Mouse (Mus musculus) limb, embryonic 13.5 days (tissue): ENCODE measurements around the gene Alox8. TPM values are rescaled to one million over a fixed set of nuclear protein-coding genes. Genes with fewer than 3 reads are reported as not detected.

Source experiments
- ATAC-seq: fragments of 200-750 bp; cut with Nextera tagmentation; 2 replicates; pipeline ENCODE4 v1.8.0; 2017; ENCODE audit warnings: low read depth, moderate number of reproducible peaks, moderate TSS enrichment; ENCODE audit not compliant: low FRiP score
- H3K27ac ChIP-seq: fragments of 300-500 bp; sonication (generic); 2 replicates; pipeline ENCODE4 v1.5.1; 2015; ENCODE audit warnings: inconsistent platforms, mild to moderate bottlenecking, moderate library complexity
- H3K27me3 ChIP-seq: fragments of 300-500 bp; sonication (generic); 2 replicates; pipeline ENCODE4 v1.6.1; 2015; ENCODE audit warnings: mild to moderate bottlenecking, inconsistent platforms
- H3K36me3 ChIP-seq: fragments of 300-500 bp; sonication (generic); 2 replicates; pipeline ENCODE4 v1.6.1; 2015; ENCODE audit warnings: inconsistent platforms, mild to moderate bottlenecking, moderate library complexity
- H3K4me1 ChIP-seq: fragments of 300-500 bp; sonication (generic); 2 replicates; pipeline ENCODE4 v1.6.1; 2015; ENCODE audit warnings: inconsistent platforms
- H3K4me2 ChIP-seq: fragments of 300-500 bp; sonication (generic); replicated peaks from 2 replicates; pipeline ENCODE4 v1.6.1; 2015; ENCODE audit warnings: inconsistent platforms, mild to moderate bottlenecking, moderate library complexity
- H3K4me3 ChIP-seq: fragments of 300-500 bp; sonication (generic); 2 replicates; pipeline ENCODE4 v1.5.1; 2015; ENCODE audit warnings: moderate library complexity, mild to moderate bottlenecking, inconsistent platforms
- H3K9ac ChIP-seq: fragments of 300-500 bp; sonication (generic); 2 replicates; pipeline ENCODE4 v1.6.1; 2015; ENCODE audit warnings: mild to moderate bottlenecking, inconsistent platforms
- H3K9me3 ChIP-seq: fragments of 300-500 bp; sonication (generic); 2 replicates; pipeline ENCODE4 v1.6.1; 2016; ENCODE audit warnings: inconsistent platforms
- WGBS: fragments of 180-500 bp; shearing (Covaris S2); methylation state at CpG from one replicate; pipeline ENCODE4 v1.1.7; 2015; 5-methylcytosine and 5-hydroxymethylcytosine counted together
- polyA plus RNA-seq: library from polyadenylated mRNA; unstranded; fragments of >200 nt; fragmentation: Nextera tagmentation; extraction: Ambion mirVana; gene quantifications from 2 replicates; pipeline ENCODE4 v1.2.1, GENCODE M21; 2015

The Alox8 gene
- polyA plus RNA-seq, 1 experiment from 2014 or later = 0.08 TPM

DNA sequence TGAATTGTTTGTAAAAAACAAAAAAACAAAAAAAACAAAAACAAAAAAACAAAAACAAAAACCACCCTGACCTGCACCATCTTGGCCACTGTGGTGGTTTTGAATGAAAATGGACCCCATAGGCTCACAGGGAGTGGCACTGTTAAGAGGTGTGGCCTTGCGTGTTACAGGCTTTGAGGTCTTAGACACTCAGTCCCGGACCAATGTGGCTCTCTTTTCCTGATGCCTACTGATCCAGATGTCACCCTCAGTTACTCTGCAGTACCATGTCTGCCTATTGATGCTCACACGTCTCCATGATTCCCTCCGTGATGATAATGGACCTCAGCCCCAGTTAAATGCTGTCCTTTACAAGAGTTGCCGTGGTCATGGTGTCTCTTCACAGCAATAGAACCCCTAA, 19.8 kb upstream of the Alox8 start:
- Histone ChIP-seq H3K9ac (no peak overlapping the region), H3K4me1 (no peaks in the 10 kb centered on the region), H3K36me3 (no peaks in the 10 kb centered on the region), H3K27ac (no peak overlapping the region), H3K4me3 (no peak overlapping the region), H3K27me3 (no peaks in the 10 kb centered on the region), H3K9me3 (no peaks in the 10 kb centered on the region), H3K4me2 (no peak overlapping the region)
- no peak for ATAC-seq
- 88% methylated on average over 5 of the region's 5 CpGs for WGBS

- H3K4me2 ChIP-seq = peak overlapping the region; percentile 47
These were observed 13.8 kb upstream of the Alox8 start for GRCm38 (mm10) chr11:69211431-69211830.

GRCm38 (mm10) chr11:69202469-69203230, 5.0 kb upstream of the Alox8 start:
- Histone ChIP-seq H3K27ac (no peak overlapping the region), H3K9me3 (no peaks in the 10 kb centered on the region), H3K4me3 (no peak overlapping the region), H3K36me3 (no peaks in the 10 kb centered on the region), H3K4me2 (no peak overlapping the region), H3K27me3 (peaks cover 18% of the 10 kb centered on the region), H3K4me1 (peaks cover 3% of the 10 kb centered on the region; the same call in 1 of the 2 replicates), H3K9ac (no peak overlapping the region)
- WGBS = 81% methylated on average over 13 of the region's 13 CpGs
- no peak for ATAC-seq

More at GRCm38 (mm10) chr11:69211431-69211830, 13.8 kb upstream of the Alox8 start:
- no peak for ATAC-seq
- no peaks in the 10 kb centered on the region for H3K9me3 ChIP-seq
- H3K4me3 ChIP-seq = peak overlapping the region; percentile 29
- H3K4me1 ChIP-seq = no peaks in the 10 kb centered on the region
- no peak overlapping the region for H3K27ac ChIP-seq
- no peak overlapping the region for H3K9ac ChIP-seq
- H3K36me3 ChIP-seq = no peaks in the 10 kb centered on the region
- WGBS = 28% methylated on average over 2 of the region's 2 CpGs
- H3K27me3 ChIP-seq = 0 out of 2 replicates have a peak, but pooled peaks cover 4% of the 10 kb centered on the region

- peaks cover 41% of the 10 kb centered on the region for H3K27me3 ChIP-seq
- no peaks in the 10 kb centered on the region for H3K9me3 ChIP-seq
- no peaks in the 10 kb centered on the region for H3K36me3 ChIP-seq
- no peak overlapping the region for H3K9ac ChIP-seq
- WGBS = 41% methylated on average over 6 of the region's 6 CpGs
- no peak for ATAC-seq
- H3K4me1 ChIP-seq = peaks cover 12% of the 10 kb centered on the region
- no peak overlapping the region for H3K4me3 ChIP-seq
- H3K27ac ChIP-seq = no peak overlapping the region
- H3K4me2 ChIP-seq = no peak overlapping the region
These were observed 2.6 kb upstream of the Alox8 start for GRCm38 (mm10) chr11:69200231-69200630.

DNA sequence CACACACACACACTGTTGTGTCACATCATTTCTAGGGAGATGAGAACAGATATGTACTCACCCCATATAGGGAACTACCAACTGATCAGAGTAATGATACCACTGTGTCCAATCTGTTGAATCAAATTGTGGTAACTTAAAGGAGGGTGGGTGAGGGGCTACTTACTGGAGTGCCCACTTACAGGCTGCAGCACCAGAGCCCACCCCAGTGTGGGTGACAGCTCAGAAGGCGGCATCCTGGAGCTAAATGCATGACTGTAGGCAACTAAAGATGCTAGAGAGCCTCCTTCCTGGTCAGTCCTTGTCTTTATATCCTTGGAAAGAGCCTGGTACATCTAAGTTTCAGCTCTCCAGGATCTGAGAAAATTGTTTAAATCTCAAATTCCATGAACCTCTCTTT, 1.6 kb upstream of the Alox8 start:
- no peak overlapping the region for H3K9ac ChIP-seq
- H3K36me3 ChIP-seq = no peaks in the 10 kb centered on the region
- no peak overlapping the region for H3K4me2 ChIP-seq
- peaks cover 12% of the 10 kb centered on the region for H3K4me1 ChIP-seq
- 81% methylated on average over 1 of the region's 1 CpGs for WGBS
- no peak for ATAC-seq
- no peaks in the 10 kb centered on the region for H3K9me3 ChIP-seq
- no peak overlapping the region for H3K27ac ChIP-seq
- H3K4me3 ChIP-seq = no peak overlapping the region
- H3K27me3 ChIP-seq = peaks cover 47% of the 10 kb centered on the region

DNA sequence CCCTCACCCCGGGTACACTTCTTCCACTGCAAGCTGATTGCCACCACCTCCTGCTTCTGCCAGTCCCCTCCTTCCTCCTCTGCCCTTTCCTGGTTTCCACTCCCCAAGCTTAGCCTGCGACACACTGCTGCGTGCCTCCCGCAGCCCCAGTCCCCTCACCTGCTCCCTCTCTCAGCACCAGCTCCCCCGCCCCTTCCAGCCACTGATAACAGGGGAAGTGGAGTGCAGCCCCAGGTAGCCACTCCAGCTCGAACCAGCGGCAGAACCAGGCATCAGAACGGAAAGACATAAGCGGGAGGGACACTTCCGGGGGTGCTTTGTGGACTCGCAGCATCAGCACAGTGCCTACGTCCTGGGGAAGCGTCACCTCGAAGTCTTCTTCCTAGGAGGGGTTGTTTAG, 449 bp downstream of the Alox8 start:
- Histone ChIP-seq H3K27ac (no peak overlapping the region), H3K27me3 (peaks cover 58% of the 10 kb centered on the region), H3K4me2 (peak overlapping the region; percentile 58), H3K9ac (peak overlapping the region; percentile 31), H3K36me3 (no peaks in the 10 kb centered on the region), H3K9me3 (no peaks in the 10 kb centered on the region), H3K4me1 (peaks cover 12% of the 10 kb centered on the region), H3K4me3 (peak overlapping the region; percentile 29)
- WGBS = 1% methylated on average over 14 of the region's 14 CpGs
- ATAC-seq = no peak

DNA sequence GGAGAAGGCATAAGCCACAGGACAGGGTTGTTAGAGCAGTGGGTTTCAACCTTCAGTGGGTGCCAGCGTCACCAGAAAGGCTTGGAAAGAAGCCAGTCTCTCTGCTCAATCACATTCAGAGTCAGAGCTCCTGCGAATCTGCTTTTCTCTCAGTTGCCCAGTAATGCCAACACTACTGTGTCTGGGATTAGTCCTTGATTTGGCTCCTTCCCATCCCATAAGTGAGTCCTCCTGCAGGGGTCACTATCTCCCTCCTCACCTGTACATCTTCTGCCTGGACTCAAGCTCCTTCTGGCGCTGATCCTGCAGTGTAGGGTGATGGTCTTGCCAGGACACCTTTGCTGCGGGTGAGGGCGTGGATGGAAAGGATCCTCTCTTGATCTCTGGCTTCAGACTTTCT, 877 bp downstream of the Alox8 start:
- Histone ChIP-seq H3K4me1 (peaks cover 12% of the 10 kb centered on the region), H3K9ac (peak overlapping the region; percentile 31; the same call in 1 of the 2 replicates), H3K9me3 (no peaks in the 10 kb centered on the region), H3K27ac (no peak overlapping the region), H3K4me3 (peak overlapping the region; percentile 29), H3K36me3 (no peaks in the 10 kb centered on the region), H3K4me2 (peak overlapping the region; percentile 58), H3K27me3 (peaks cover 58% of the 10 kb centered on the region)
- WGBS = 11% methylated on average over 5 of the region's 5 CpGs
- ATAC-seq = no peak

- Histone ChIP-seq H3K9me3 (no peaks in the 10 kb centered on the region), H3K27me3 (peaks cover 41% of the 10 kb centered on the region), H3K9ac (no peak overlapping the region), H3K36me3 (no peaks in the 10 kb centered on the region), H3K4me1 (peaks cover 11% of the 10 kb centered on the region), H3K4me2 (no peak overlapping the region), H3K27ac (no peak overlapping the region), H3K4me3 (no peak overlapping the region)
- no peak for ATAC-seq
- WGBS = 2% methylated on average over 1 of the region's 1 CpGs
These were observed 4.8 kb downstream of the Alox8 start for GRCm38 (mm10) chr11:69192840-69193239.

DNA sequence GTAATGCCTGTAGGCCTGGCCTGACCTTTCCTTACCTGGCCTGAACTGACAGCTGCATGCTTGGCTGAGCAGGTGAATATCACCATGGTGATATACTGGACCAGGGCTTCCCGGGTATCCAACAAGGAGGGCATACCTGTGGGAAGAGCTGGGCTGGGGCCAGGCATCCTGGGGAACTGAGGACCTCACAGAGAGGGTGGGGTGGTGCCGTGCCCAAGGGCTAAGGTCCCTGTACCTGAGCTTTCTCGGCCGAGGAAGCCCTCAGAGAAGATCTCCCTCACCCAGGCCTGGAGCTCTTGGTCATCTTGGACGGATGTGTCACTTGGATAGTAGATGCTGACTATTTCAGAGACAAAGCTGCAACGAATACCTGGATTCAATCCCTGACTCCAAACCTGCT, 11.7 kb downstream of the Alox8 start:
- no peak for ATAC-seq
- no peaks in the 10 kb centered on the region for H3K9me3 ChIP-seq
- H3K9ac ChIP-seq = no peak overlapping the region
- no peak overlapping the region for H3K4me2 ChIP-seq
- H3K27me3 ChIP-seq = no peaks in the 10 kb centered on the region
- no peak overlapping the region for H3K4me3 ChIP-seq
- H3K36me3 ChIP-seq = no peaks in the 10 kb centered on the region
- no peak overlapping the region for H3K27ac ChIP-seq
- WGBS = 83% methylated on average over 6 of the region's 6 CpGs
- H3K4me1 ChIP-seq = no peaks in the 10 kb centered on the region

DNA sequence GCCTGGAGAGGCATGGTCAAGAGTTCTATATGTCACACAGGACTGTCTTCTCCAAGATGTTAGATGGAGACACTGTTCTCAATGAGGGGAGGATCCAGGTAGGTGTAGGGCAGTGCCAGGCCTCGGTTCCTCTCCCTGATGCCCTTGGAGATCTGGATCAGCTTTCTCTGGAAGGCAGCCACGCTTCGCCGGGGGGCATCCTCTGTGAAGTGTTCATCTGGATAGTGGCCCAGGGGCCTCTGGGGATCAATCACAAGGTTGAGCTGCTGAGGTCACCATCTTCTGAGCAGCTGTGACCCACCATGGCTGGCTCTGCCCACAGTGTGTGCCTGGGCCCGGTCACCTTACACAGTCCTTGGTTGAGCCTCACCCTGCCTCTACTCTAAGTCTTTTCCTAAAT, 12.6 kb downstream of the Alox8 start:
- no peak overlapping the region for H3K4me3 ChIP-seq

DNA sequence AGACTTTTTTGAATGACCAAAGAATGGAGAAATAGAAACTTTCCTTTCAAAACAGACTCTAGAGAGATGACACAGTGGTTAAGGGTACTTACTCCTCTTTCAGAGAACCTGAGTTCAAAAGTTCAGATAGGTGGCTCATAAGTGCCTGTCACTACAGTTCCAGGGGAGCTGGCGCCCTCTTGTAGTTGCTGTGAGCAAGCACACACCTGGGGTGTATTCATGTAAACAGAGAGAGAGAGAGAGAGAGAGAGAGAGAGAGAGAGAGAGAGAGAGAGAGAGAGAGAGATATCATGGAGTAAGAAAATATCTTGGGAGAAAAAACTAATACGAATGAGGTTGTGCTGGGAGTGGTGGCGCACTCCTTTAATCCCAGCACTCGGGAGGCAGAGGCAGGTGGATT, 17.5 kb downstream of the Alox8 start:
- Histone ChIP-seq H3K27me3 (no peaks in the 10 kb centered on the region), H3K4me1 (no peaks in the 10 kb centered on the region), H3K9me3 (no peaks in the 10 kb centered on the region), H3K4me3 (no peak overlapping the region), H3K27ac (no peak overlapping the region), H3K9ac (no peak overlapping the region), H3K4me2 (no peak overlapping the region), H3K36me3 (no peaks in the 10 kb centered on the region)
- ATAC-seq = no peak
- 76% methylated on average over 4 of the region's 4 CpGs for WGBS

More for the DNA sequence above, 12.6 kb downstream of the Alox8 start:
- H3K36me3 ChIP-seq = no peaks in the 10 kb centered on the region
- H3K4me2 ChIP-seq = no peak overlapping the region
- ATAC-seq = no peak
- H3K4me1 ChIP-seq = no peaks in the 10 kb centered on the region
- WGBS = 94% methylated on average over 5 of the region's 5 CpGs
- no peaks in the 10 kb centered on the region for H3K9me3 ChIP-seq
- H3K27me3 ChIP-seq = no peaks in the 10 kb centered on the region
- no peak overlapping the region for H3K9ac ChIP-seq
- H3K27ac ChIP-seq = no peak overlapping the region

DNA sequence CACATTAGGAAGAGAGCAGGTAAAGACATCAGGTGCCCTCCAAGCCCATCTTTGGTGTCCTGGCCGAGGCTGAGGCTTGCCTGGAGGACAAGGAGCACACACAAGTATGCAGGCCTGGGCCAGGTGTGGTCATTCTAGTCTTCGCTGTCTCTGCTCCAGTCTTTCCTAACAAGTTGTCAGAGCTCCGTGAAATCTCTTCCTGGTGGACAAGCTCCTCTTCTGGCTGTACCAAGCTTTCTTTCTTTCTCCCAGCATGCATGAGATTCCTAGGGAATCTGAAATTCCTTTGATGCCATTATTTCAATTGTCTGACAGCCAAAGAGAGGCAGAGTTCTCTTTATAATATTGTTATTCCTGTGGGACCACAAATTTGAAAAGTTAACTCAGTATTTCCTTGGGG, 18.1 kb downstream of the Alox8 start:
- Histone ChIP-seq H3K27me3 (no peaks in the 10 kb centered on the region), H3K9me3 (no peaks in the 10 kb centered on the region), H3K36me3 (no peaks in the 10 kb centered on the region), H3K9ac (no peak overlapping the region), H3K4me3 (no peak overlapping the region), H3K4me2 (no peak overlapping the region), H3K4me1 (no peaks in the 10 kb centered on the region), H3K27ac (no peak overlapping the region)
- WGBS = 57% methylated on average over 3 of the region's 3 CpGs
- no peak for ATAC-seq

- no peaks in the 10 kb centered on the region for H3K9me3 ChIP-seq
- H3K36me3 ChIP-seq = no peaks in the 10 kb centered on the region
- no peak overlapping the region for H3K4me3 ChIP-seq
- no peak overlapping the region for H3K9ac ChIP-seq
- no peaks in the 10 kb centered on the region for H3K4me1 ChIP-seq
- ATAC-seq = no peak
- H3K27me3 ChIP-seq = no peaks in the 10 kb centered on the region
- WGBS = 80% methylated on average over 3 of the region's 3 CpGs
- no peak overlapping the region for H3K4me2 ChIP-seq
- no peak overlapping the region for H3K27ac ChIP-seq
These were observed 19.1 kb downstream of the Alox8 start for GRCm38 (mm10) chr11:69178525-69178924.
